Mouse (Mus musculus) C2C12 (cell line): Measurements from ENCODE around the gene Thap3.

Experiments
- CTCF ChIP-seq: IDR thresholded peaks from one replicate; pipeline ENCODE4 v1.5.1; 2011; ENCODE audit not compliant: control insufficient read depth, insufficient read depth, insufficient read length
- MYOG ChIP-seq: IDR thresholded peaks from one replicate; pipeline ENCODE4 v1.6.1; 2011; ENCODE audit not compliant: control insufficient read depth, insufficient read length; ENCODE audit errors: extremely low read depth
- USF1 ChIP-seq: IDR thresholded peaks from one replicate; pipeline ENCODE4 v1.6.1; 2011; ENCODE audit warnings: low read depth, mild to moderate bottlenecking, control low read depth, moderate library complexity

DNA sequence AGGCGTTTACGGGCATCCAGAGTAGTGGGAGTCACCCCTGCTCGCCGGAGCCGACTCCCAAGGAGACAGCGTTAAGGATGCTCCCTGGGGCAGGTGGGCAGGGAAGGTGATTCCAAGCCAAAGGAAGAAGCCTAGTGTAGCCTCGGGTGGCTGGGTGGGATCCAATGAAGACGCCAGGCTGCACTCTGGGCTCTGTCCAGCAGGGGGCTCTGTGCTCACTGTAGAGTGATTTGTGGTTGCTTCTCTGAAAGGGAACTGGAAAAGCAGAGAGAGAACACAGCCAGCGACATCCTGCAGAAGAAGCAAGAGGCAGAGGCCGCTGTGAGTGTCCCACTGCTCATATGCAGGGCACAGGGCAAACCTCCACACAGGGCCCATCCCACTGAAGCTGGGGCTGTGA lies 11.0 kb downstream of the Thap3 start:
- TF ChIP-seq CTCF, result peak; percentile 79
- no peak for TF ChIP-seq USF1
- no peak for TF ChIP-seq MYOG
